Mouse (Mus musculus) common myeloid progenitor, adult 5-6 weeks (primary cell): ENCODE measurements around the gene Adgrg6. TPM values are rescaled to one million over a fixed set of nuclear protein-coding genes. Genes with fewer than 3 reads are reported as not detected.

ENCODE experiments used
- ATAC-seq: replicated peaks from 2 replicates; pipeline ENCODE4 v1.8.0; 2016; ENCODE audit warnings: low read depth, mild to moderate bottlenecking, moderate TSS enrichment, inconsistent platforms; ENCODE audit not compliant: poor library complexity, severe bottlenecking
- total RNA-seq: library from RNA; stranded (forward); fragments of 200-1000, 187-1606 nt; gene quantifications from 2 replicates; pipeline ENCODE4 v1.2.3, GENCODE M21; 2017

Adgrg6 gene
- total RNA-seq, 1 experiment from 2014 or later = 0.37 TPM

- ATAC-seq = no peak
Measured at GRCm38 (mm10) chr10:14495658-14496057, 49.8 kb downstream of the Adgrg6 start.

- ATAC-seq = no peak
Measured at GRCm38 (mm10) chr10:14495204-14495603, 50.3 kb downstream of the Adgrg6 start.

- no peak for ATAC-seq
Measured at GRCm38 (mm10) chr10:14491838-14492237, 53.6 kb downstream of the Adgrg6 start.

GRCm38 (mm10) chr10:14483257-14483656 lies 62.2 kb downstream of the Adgrg6 start:
- no peak for ATAC-seq

- ATAC-seq = no peak
Measured at GRCm38 (mm10) chr10:14482483-14482882, 63.0 kb downstream of the Adgrg6 start.

- ATAC-seq = no peak
Measured at GRCm38 (mm10) chr10:14480928-14481327, 64.5 kb downstream of the Adgrg6 start.

- ATAC-seq = no peak
Measured at GRCm38 (mm10) chr10:14476393-14476792, 69.1 kb downstream of the Adgrg6 start.

- ATAC-seq = peak; percentile 48
Measured at GRCm38 (mm10) chr10:14475641-14476040, 69.8 kb downstream of the Adgrg6 start.

- peak; percentile 93 for ATAC-seq
Measured at GRCm38 (mm10) chr10:14474541-14475305, 70.7 kb downstream of the Adgrg6 start.

- no peak for ATAC-seq
Measured at GRCm38 (mm10) chr10:14471039-14471550, 74.4 kb downstream of the Adgrg6 start.

GRCm38 (mm10) chr10:14468623-14469022 lies 76.8 kb downstream of the Adgrg6 start:
- no peak for ATAC-seq

- peak; percentile 69 for ATAC-seq
Measured at GRCm38 (mm10) chr10:14463796-14464511, 81.5 kb downstream of the Adgrg6 start.

GRCm38 (mm10) chr10:14460933-14461514 lies 84.4 kb downstream of the Adgrg6 start:
- no peak for ATAC-seq

GRCm38 (mm10) chr10:14460252-14460932 lies 85.1 kb downstream of the Adgrg6 start:
- peak; percentile 54 for ATAC-seq

GRCm38 (mm10) chr10:14459819-14460218 lies 85.6 kb downstream of the Adgrg6 start:
- ATAC-seq = no peak

- no peak for ATAC-seq
Measured at GRCm38 (mm10) chr10:14459330-14459729, 86.1 kb downstream of the Adgrg6 start.

- no peak for ATAC-seq
Measured at GRCm38 (mm10) chr10:14454481-14454880, 91.0 kb downstream of the Adgrg6 start.

GRCm38 (mm10) chr10:14451811-14452210 lies 93.6 kb downstream of the Adgrg6 start:
- ATAC-seq = peak; percentile 88

- peak; percentile 59 for ATAC-seq
Measured at GRCm38 (mm10) chr10:14450073-14450472, 95.4 kb downstream of the Adgrg6 start.

GRCm38 (mm10) chr10:14445590-14446291 lies 99.7 kb downstream of the Adgrg6 start:
- ATAC-seq = peak; percentile 81
